Mouse (Mus musculus) left cerebral cortex, postnatal 14 days (tissue): Measurements from ENCODE around the gene Cul3. TPM values are rescaled to one million over a fixed set of nuclear protein-coding genes. Genes with fewer than 3 reads are reported as not detected.

ENCODE experiments used
- total RNA-seq, 2 experiments: library from RNA; stranded (reverse); gene quantifications; 2 replicates each; pipeline ENCODE4 v1.2.3; 2021

The Cul3 gene
- total RNA-seq, 2 experiments from 2014 or later = 121 to 138 TPM

Other genes starting within 250 kb of the Cul3 start
- 1 to 10 TPM; 1.2 to 1.3 TPM for gene Fam124b, start 122.0 kb downstream of the Cul3 start, total RNA-seq
- not detected for gene Gm45261, start 121.0 kb upstream of the Cul3 start, total RNA-seq